Mouse (Mus musculus) adrenal gland, postnatal 36 days (tissue): Measurements from ENCODE around the gene Vmn2r7. TPM values are rescaled to one million over a fixed set of nuclear protein-coding genes. Genes with fewer than 3 reads are reported as not detected.
"Not testable (repeated sequence)": the region's sequence is repeated elsewhere in the genome, so short reads cannot be mapped to it uniquely, and the experiment has no call there.

Experiments used
- DNase-seq, 2 experiments: peaks; one replicate each; pipeline ENCODE4 v3.0.0; 2021; ENCODE audit warnings: mixed read lengths in 1 of 2
- long read RNA-seq, 2 experiments: library from polyadenylated mRNA; stranded (forward); transcript quantifications; one replicate each; pipeline ENCODE4 v2.0.0; 2021; ENCODE audit warnings: borderline sequencing depth in 2 of 2
- total RNA-seq, 2 experiments: library from RNA; stranded (reverse); gene quantifications; 2 replicates each; pipeline ENCODE4 v1.2.3; 2021

Gene Vmn2r7
- not detected for total RNA-seq
- long read RNA-seq, experiment 1, result 0 reads
- long read RNA-seq, experiment 2, result 0 reads

DNA sequence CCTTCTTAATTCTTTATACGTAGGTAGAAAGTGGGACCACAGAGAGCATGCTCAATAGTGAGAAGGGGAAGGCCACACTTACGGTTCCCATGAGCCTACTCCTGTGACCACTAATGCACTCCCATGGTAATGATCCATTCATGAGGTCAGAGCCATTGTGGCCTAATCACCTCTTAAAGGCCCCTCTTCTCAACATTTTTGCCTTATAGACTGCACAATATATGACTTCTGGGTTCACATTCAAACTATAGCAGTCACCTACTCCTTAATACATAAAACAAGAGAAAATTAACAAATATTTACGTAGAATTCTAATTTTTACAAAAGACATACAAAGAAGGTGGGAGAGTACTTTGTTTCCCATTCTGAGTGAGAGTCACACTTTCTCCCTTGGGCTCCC is at the start of gene Vmn2r7:
TSS of gene Vmn2r7 (minus strand) at position 101 of the 400 bp plus-strand sequence.
- not testable (repeated sequence) for DNase-seq

DNA sequence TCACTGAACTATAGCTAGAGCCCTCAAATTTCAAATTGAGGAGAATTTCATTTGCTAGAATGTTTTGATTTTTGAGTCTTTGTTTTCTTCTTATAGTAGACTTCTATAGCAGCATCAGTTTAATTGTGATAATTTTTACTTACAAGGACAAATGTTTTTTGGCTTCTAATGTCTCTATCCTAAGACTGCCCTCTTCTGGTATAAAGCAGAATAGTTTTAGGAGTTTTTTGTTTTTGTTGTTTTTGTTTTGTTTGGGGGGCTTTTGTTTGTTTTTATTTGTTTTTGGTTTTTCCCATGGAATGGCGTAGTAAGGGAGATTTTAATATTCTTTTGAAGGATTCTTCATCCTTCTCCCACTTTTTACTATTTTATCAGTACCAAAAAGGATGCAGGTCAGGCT is 45.2 kb upstream of the Vmn2r7 start:
- DNase-seq, result no peak

DNA sequence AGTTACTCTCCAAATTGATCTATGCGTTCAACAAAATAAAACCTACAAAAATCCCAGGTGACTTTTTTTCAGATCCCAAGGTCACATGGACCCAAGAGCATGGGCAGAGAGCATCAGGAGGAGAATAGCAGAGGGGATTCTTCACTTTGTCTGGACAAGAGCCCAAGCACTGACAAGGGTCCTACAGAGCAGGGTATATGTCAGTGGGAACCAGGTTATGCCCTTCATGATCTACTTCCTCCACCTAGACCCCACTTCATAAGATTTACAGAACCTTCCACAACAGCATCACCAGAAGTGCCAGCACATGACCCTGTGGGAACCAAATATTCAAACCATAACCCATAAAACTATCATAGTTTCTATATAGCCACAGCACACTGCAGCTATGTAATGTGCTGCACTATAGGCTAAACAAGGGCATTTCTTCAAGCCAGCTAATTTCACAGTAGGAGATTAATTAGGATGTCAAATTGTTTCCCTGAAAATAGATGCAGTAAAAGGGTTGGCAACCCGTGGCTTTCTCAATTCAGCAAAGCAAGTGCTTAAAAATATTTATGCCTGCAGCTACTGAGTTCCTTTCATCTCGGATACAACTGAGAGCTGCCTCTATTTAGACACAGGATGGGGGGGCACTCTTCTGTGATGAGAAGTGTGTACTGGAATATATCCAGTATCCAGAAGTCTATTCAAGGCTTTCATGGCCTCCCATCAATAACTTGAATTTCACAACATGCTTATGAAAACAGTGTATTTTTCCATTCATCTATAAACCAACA is 33.8 kb upstream of the Vmn2r7 start:
- no peak for DNase-seq

DNA sequence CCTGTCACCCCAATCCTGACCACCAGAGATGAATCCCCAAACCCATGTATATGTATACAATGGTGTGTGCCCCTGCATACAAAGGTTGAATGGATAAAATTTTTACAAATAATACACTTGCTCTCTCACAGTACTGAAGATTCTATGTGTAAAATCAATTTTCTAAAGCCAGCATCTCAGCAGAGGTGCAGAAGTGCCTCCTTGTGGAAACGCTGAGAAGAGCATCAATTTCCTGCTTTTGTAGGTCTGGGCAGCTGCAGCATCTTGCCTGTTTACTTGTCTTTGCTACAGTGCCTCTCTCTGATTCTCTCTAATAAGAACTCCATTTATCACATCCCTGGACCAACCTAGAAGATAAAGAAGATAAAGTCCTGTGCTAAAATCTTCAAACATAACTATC is 32.1 kb upstream of the Vmn2r7 start:
- no peak for DNase-seq

DNA sequence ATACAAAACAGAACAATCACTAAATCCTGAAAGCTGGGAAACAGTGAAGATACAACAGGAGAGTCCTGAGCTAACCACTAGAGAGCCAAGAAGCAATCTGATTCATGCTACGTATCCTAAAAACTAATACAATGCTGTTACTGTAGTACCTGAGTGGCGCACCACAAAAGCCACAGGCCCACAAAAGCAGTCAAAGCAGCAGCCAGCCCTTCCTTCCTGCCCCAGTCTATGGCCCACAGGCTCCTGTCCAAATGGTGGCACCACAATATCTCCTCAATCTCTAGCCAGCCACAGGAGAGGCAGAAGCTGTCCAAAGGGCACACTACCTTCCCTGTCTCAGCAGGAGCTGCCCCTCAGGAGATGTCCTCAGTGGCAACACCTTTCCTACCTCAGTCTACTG is 1.7 kb downstream of the Vmn2r7 start:
- DNase-seq, result no peak

DNA sequence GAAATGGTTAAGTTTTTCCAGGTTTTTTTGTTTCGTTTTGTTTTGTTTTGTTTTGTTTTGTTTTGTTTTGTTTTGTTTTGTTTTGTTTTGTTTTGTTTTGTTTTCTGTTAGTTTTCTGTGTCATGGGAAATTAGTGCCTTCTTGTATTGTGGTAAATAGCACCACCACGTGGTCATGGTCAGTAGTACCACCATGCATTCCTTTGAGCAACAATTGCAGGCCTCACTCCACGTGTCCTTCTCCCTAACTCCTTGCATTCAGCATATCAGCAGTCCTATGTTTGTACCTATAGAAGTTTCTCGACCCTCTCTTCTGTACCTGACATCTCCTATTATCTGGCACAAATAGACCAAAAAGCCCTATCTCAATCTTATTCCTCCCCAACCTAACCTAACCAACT is 2.3 kb downstream of the Vmn2r7 start:
- DNase-seq, result peak; percentile 40 to 46

DNA sequence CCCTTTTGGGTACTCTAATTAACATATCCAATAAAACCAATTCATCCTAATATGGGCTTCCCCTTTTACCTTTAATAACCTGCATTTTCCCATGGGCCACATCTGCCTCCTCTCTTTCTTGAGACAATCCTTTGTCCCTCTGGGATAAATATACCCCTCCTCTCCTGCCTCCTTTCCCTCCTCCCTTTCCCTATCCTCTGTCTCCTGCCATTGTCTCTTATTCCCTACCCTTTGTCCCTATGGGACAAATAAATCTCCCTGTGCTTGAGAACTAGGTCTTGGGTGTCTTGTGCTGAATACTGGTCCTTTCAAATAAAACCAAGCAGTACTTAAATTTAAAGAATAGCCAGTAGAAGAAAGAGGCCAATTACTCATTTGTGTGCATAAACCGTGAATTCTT is 13.4 kb downstream of the Vmn2r7 start:
- DNase-seq, result no peak

DNA sequence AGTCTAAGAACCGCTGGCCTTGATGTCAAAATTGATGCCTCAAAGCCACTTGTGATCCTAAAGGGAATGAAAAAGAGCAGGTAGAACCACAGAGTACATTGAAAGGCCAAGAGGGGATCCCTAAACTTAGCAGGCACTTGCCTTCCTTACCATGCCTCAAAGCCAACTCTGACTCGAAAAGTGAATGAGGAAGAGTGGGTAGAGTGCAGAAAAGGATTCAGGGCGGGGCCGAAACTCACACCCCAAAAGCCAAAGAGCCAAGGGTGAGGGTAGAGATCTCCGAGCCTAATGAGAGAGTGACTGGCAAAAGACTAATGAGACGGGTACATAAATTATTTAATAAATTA is 53.3 kb downstream of the Vmn2r7 start:
- DNase-seq, result no peak

DNA sequence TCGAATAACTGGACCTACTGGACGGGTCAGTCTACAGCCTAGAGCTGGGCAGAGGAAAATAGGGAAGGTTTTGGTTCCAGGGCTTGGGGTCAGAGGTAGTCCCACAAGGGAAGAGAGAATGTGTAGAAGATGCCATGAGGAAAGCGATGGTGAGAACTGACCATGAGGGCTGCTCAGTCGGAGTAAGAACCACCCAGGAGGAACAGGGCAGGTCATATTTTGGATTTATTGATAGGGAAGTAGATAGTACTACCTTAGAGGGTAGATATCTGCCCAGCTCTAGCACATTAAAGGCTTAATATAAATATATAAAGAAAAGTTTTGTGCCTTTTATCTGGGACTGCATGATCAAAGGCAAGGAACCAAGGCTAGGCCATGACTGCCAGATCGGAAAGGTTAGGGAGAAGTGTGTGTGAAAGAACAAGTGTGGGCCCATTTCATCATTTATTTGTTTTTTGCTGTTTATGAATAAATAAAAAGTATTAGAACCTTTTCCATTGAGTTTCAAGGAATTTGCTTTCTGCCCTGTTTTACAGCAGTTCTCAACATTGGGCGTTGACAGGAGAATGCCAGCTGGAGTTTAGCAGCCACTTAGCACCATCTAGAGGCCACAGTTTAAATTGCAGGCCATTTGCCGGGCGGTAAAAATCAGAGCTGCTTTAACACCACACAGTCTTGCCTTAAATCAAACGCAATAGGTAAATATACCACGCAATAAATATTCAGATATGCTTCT is 53.9 kb downstream of the Vmn2r7 start:
- DNase-seq, result peak; percentile 53 to 56

DNA sequence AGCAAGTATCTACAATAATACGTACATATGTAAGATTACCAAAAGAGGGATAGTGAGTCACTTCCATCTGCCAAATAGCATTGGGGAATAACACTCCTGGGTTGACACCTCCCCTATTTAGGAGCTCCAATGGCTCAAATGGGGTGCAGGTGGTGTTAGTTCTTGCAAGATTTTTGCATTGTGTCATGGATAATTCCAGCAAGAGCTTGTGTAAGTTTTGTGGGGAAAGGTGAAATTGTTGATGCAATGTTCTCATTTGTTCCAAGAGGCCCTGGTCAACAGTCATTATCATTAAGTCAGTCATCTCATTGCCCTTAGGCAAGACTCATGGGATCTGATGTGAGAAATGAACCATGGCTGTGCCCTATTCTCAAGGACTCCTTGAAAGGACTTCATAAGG is 61.7 kb downstream of the Vmn2r7 start:
- DNase-seq, result no peak

DNA sequence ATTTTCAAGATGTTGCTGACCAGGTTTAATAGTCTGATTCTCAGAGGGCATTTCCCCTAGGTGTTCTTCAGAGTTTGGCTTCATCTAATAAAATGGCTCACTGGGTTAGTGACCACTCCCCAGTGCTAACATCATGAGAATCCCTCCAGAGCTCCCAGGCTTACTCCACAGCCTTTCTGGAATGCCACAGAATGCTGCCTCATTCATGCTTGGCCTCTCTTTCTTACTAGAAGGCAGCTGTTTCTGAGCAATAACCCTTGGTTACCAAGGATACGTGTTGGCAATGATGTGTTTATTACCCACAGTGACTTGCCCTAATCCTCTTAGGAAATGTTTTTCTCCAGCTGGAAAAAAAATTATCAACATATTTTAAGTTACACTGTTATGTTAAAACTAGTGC is 72.4 kb downstream of the Vmn2r7 start:
- DNase-seq, result no peak

DNA sequence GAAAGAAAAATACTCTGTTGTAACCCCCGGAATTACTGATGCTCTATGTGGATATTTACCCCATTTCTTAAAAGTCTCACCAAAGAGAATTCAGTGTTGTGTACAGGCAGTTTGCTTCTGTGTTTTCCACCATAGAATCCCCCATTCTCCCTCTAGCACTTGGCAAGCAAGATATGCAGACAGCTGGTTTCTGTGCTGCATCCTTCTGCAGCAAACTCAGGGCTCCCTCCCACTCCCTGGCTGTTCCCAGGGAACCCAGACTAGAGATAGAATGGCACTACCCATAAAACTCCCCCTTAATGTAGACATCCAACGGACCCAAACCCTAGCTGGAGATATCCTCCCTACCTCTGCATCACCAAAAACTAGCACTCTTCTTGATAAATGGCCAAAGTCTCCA is 88.4 kb downstream of the Vmn2r7 start:
- no peak for DNase-seq

DNA sequence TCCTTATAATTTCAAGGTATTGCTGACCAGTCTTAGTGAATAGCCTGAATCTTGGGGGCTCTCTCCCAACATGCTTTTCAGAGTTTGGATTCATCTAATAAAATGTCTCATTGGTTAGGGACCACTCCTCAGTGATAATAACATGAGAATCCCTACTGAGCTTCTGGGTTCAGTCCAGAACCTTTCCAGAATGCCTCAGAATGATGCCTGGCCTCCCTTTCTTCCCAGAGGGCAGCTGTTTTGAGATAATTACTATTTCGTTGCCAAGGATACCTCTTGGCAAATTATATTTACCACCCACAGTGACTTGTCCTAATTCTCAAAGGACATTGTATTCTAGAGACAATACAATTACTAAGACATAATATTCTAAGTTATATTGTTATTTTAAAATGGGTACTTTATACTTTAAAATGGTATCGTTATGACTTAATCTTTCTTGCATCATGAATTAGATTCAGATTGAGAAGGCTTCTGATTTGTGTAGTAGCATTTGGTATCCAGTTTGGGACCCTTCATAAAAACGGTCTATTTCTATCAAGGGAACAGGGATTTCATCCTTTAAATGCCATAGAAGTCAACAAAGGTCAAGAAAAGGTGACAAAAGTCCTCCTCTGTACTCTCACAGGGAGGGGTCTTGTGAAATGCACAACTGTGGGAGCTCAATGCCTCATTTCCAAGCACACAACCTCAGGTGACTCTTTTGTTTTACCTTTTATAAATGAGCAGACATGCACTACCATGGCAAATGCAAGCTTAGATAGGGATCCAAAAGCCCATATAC is 117.2 kb downstream of the Vmn2r7 start:
- not testable (repeated sequence) for DNase-seq

DNA sequence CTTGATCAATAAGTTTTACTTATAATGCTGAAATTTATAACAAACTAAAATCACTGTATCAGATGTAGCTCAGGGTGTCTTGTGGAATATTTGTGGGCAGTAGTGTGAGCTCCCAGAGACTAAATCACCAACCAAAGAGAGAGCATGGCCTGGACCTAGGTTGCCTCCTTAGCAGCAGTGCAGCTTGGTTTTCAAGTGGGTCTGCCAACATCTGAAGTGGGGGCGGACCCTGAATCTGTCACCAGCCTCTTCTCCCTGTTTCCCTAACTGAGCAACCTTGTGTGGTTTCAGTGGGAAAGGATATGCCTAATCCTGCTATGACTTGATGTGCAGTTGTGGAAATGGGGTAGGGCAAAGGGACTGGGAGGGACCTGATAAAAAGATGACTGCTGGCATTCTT is 118.8 kb downstream of the Vmn2r7 start:
- DNase-seq, result not testable (repeated sequence)

DNA sequence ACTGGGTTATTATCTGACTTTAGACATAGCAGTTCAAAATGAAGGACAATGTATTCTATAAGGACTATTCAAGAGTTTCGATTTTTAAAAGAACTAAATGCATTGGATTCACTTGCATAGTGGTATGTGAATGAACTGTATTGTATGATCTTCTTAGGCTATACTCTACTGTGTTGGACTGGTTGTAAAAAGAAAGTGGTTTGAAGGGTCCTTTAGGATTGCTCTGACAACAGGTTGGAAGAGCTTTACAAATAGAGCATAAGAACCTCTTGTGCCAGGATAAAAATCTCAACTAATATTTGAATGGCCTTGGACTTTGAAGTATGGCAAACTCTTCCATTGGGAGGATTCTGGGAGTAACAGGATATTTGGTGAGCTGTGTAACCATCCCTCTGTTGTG is 168.5 kb downstream of the Vmn2r7 start:
- DNase-seq, result not testable (repeated sequence)
